Mouse (Mus musculus) retina, postnatal 1 day (tissue): ENCODE results near the gene Tns4.

ENCODE experiments used
- DNase-seq: peaks from one replicate; pipeline ENCODE4 v3.0.0-alpha.2; 2012

Gene Tns4

GRCm38 (mm10) chr11:99043632-99044031 lies 45.5 kb downstream of the Tns4 start:
- no peak for DNase-seq

GRCm38 (mm10) chr11:99042834-99043431 lies 46.2 kb downstream of the Tns4 start:
- DNase-seq = peak; percentile 32

GRCm38 (mm10) chr11:99041841-99042780 lies 47.0 kb downstream of the Tns4 start:
- DNase-seq = no peak

DNA sequence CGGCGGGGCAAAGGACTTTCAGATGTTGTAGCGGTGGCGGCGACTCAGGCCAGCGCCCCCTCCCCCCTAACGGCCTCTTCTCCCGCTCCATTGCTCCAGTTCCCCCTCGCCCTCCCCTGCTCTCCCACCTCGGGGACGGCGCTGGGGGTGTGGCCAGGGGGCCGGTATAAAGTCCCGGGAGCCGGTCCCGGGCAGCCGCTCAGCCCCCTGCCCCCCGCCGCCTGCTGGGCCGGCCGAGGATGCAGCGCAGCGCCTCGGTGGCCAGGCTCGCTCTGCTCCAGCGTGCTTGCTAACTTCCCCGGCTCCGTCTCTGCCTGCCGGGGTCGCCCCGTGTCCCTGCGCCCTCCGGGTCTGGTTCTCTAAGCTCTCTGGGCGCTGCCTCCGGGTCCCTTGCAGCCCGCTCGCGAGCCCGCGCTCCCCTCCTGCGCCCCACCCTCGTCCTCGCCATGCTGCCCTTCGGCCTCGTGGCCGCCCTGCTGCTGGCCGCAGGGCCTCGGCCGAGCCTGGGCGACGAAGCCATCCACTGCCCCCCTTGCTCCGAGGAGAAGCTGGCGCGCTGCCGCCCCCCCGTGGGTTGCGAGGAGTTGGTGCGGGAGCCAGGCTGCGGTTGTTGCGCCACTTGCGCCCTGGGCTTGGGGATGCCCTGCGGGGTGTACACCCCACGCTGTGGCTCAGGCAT lies 47.9 kb downstream of the Tns4 start, which contains the start of gene Igfbp4:
Gene Igfbp4 (plus strand): TSS at position 194 of the 679 bp plus-strand sequence.
- peak; percentile 90 for DNase-seq

- peak; percentile 85 for DNase-seq
Measured at GRCm38 (mm10) chr11:99040346-99040974, 48.6 kb downstream of the Tns4 start.

- DNase-seq = peak; percentile 95
Measured at GRCm38 (mm10) chr11:99039782-99040181, 49.3 kb downstream of the Tns4 start.

GRCm38 (mm10) chr11:99036254-99036653 lies 52.9 kb downstream of the Tns4 start:
- no peak for DNase-seq

GRCm38 (mm10) chr11:99035350-99035749 lies 53.8 kb downstream of the Tns4 start:
- peak; percentile 43 for DNase-seq

- DNase-seq = no peak
Measured at GRCm38 (mm10) chr11:99026899-99027440, 62.1 kb downstream of the Tns4 start.

DNA sequence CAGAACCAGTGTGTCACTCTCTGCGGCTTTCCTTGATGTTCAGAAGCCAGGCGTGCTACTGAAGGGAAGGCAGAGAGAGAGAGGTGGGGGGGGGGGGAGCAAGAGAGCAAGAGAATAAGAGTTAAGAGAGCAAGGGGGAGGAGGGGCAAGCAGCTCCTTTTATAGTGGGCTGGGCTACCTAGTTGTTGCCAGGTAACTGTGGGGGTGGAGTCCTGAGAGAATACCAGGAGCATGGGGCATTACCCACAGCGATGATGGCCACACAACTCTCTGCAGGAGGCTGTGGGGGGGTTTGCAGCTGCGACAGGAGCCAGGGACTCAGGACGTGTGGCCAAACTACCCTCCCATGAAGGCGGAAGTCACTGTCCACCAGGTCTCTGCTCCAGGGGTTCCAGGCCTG lies 63.2 kb downstream of the Tns4 start:
- no peak for DNase-seq

DNA sequence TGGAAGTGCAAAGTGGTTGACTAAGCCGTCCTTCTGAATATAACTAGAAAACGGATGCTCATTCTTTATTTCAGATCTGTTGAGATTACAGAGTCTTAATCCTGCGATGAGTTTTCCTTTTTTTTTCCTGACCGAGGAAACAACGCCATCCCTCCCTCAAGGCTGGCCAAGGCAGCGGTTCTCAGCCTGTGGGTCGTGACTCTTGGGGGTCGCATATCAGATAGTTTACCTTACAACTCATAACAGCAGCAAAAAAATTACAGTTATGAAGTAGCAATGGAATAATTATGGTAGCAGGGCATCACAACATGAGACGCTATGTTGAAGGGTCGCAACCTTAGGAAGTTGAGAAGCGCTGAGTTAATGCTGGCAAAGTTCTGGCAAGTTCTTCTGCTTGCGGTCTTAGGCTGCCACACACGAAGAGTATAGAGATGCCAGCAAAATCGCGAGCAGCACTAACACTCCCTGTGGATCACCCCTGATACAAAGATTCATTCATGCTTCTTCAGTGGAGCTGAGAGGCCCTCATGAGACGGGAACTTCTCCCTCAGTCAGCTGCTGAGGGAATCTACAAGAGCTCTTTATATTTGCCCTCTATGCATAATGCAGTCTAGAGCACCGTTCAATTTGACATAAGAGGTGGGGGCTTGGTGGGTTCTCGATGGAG lies 64.5 kb downstream of the Tns4 start:
- no peak for DNase-seq

- DNase-seq = peak; percentile 99
Measured at GRCm38 (mm10) chr11:99023500-99024467, 65.3 kb downstream of the Tns4 start, which contains the start of gene Top2a. Gene Top2a, minus strand, starts transcription at chr11:99024189.

DNA sequence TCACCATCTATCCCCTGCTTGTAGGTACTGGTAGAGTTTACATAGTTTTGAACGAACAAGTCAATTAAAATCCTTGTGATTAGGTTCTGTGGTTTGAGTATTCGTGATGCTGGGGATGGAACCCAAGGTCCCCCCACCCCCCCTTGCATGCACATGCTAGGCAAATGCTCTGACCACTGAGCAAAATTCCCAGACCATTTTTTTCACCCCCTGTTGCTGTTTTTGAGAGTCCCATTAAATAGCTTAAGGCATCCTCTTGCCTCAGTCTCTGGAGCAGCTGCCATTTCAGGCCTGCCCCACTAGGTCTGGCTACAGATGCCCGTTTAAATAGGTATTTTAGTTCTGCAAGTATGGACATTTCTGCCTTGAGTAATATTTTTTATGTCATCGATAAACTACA lies 66.0 kb downstream of the Tns4 start:
- DNase-seq = no peak

DNA sequence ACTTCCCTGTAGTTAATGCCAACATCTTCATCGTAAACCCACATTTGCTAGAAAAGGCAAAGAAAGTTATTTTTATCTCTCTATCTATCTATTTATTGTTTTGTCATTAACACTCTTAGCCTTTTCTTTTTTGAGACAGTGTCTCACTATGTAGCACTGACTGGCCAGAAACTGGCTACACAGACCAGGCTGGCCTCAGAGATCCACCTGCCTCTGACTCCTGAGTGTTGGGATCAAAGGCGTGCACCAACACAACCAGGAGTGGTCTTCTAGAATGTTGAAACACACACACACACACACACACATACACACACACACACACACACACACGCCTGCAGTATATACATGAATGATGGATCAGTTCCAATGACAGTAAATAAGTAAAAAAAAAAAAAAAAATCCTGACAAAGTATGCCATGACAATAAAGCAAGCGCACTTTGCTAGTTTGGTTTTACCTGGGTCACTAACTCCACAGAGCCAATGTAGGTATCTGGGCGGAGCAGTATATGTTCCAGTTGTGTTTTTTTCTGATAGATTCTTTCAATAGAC lies 66.6 kb downstream of the Tns4 start:
- DNase-seq = no peak

- no peak for DNase-seq
Measured at GRCm38 (mm10) chr11:99019844-99020243, 69.3 kb downstream of the Tns4 start.
